Mouse (Mus musculus) forelimb bud, embryonic 11.5 days (tissue): ENCODE measurements at regions not wholly inside any gene's neighbourhood (a gene's known extent, or its start where the extent isn't known, plus 50 kb on each side); places are given as distances from the start of the nearest gene placed in this dataset.

Source experiments
- DNase-seq: peaks from one replicate; pipeline ENCODE4 v3.0.0-alpha.2; 2012; ENCODE audit warnings: low read depth, low spot score

DNA sequence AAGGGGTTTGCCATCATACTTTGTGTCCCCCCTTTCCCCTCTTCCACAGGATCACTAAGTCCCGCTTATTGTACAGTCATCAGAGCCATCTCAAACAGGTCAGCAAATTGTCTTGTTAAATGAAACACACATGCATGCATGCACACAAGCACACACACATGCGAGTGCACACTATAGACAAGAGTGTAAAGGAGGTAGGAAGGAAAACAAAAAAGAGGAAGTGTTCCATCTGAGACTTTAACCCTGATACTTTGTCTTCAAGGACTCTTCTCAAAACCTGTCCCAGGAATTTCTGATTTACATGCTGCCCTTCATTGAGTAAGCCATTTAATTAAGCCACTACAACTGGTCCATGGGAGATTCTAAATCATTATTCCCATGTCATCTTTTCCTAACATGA lies 75.0 kb upstream of the Nrp1 start:
- no peak for DNase-seq

DNA sequence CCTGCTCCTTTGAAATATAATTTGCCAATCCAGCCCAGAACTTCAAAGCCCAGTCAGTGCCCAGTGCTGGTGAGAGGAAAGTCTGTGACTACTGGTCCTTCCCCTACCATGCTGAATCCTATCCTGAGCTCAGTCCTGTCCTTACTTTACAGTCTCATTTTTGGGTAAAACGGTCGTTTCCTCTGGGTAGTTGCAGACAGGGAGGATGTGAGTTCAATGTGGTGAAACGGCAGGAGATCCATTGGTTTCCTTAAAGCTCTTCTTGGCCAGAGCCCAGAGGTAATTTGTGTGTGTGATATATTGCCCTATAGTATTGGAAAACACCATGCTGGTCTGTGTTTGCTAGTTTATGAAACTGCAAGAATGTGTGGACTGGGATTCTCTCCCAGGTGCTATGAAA lies 73.6 kb upstream of the Nrp1 start:
- no peak for DNase-seq

DNA sequence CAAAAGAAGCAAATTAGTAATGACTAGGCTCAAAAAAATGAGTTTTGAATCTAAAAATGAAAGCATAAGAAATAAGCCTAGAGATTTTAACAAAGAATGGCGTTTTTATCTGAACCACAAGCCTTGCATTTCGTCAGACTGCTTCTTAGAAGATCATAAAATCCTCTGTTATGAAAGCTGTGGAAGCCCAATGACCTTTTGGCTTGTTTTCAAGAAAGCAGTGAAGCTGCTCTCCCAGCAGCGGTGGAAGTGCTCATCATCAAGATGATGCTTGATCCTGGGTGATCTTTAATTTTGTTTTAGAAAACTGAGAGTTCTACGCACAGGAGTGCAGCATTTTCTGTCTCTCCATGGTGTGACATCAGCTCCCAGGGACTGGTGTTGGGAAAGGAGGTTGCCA lies 68.3 kb upstream of the Nrp1 start:
- no peak for DNase-seq

DNA sequence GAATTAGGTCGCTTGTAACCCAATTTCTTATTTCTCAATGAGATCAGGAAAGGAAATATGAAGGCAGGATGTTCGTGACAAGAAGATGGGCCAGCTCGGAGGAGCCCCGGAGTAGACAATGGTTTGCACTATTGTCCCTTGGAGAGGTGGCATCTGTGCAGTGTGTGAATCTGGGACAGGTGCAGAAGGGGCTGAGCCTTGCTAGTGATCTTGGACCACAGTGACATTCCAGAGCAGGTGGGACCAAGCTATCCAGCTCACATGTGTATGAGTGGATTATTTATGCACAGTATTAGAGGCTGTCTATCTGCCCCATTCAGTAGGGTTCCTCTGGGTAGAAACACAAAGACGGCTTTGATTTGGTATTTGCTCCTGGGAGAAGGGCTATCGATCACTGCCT lies 66.0 kb upstream of the Nrp1 start:
- no peak for DNase-seq

DNA sequence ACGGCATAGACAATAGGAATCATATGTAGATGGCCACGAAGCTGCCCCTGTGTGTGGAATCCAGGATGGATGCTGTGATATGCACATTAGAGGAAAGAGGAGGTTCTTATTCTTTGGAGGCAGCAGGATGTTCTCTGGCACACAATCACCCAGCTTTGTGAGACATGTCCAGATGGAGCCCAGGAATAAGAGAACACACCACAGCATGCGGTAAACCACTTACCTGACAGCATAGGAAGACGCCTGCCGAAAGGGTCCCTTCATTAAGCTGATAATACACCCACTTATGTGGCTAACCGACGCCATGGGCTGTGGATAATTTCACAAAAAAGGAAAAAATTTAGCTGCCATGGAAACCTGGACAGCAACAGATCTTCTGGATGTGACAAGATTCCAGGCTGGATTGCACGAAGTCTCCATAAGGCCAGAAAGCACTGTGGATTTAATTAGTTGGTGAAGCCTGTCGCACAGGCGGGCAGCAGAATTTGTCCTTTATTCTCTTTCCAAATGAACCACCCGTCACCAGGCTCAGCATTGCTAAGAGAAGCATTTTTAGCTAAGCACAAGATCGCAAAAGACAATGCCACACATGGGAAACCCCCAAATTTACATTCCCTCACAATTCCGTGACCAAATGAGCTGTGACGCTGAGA lies 61.5 kb upstream of the Nrp1 start:
- no peak for DNase-seq

DNA sequence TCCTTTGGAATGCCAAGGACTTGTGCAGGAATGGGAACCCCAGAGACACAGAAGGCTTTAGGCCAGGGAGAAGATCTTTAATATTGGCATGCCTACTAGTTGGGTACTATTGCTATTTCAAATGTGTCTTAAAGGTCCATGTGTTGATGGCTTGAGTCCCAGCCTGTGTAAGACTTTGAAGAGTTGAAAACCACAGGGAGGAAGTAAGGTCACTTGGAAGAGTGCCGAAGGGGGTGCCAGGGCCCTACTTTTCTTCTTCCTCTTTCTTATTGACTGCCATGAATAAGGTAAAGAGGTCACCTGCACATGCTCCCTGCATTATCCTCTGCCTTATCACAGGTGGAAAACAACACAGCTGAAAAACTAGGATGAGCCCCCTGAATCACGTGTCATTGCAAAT lies 56.1 kb upstream of the Nrp1 start:
- no peak for DNase-seq
